Mouse (Mus musculus) layer of hippocampus, adult 9-11 months (tissue): ENCODE data around the gene Foxa3.

Source experiments
- DNase-seq: peaks from one replicate; pipeline ENCODE4 v3.0.0; 2022

The Foxa3 gene

GRCm38 (mm10) chr7:18998835-18999234, 24.5 kb downstream of the Foxa3 start:
- DNase-seq = no peak

- no peak for DNase-seq
Observed at GRCm38 (mm10) chr7:18993036-18993435, 30.3 kb downstream of the Foxa3 start.

- DNase-seq = no peak
Observed at GRCm38 (mm10) chr7:18992294-18992675, 31.1 kb downstream of the Foxa3 start.

GRCm38 (mm10) chr7:18991660-18992293, 31.6 kb downstream of the Foxa3 start:
- DNase-seq = peak; percentile 37

- peak; percentile 100 for DNase-seq
Observed at GRCm38 (mm10) chr7:18990601-18991295, 32.6 kb downstream of the Foxa3 start, which contains the start of gene Mypop. TSS of gene Mypop (plus strand) at chr7:18991245.

GRCm38 (mm10) chr7:18989995-18990394, 33.3 kb downstream of the Foxa3 start:
- peak; percentile 52 for DNase-seq

- no peak for DNase-seq
Observed at GRCm38 (mm10) chr7:18988780-18989179, 34.6 kb downstream of the Foxa3 start.

- no peak for DNase-seq
Observed at GRCm38 (mm10) chr7:18987747-18988146, 35.6 kb downstream of the Foxa3 start.

GRCm38 (mm10) chr7:18987100-18987499, 36.2 kb downstream of the Foxa3 start, which contains the start of gene Nanos2:
TSS of gene Nanos2 (plus strand) at chr7:18987400.
- no peak for DNase-seq

- no peak for DNase-seq
Observed at GRCm38 (mm10) chr7:18986503-18986902, 36.8 kb downstream of the Foxa3 start.

GRCm38 (mm10) chr7:18978381-18978780, 45.0 kb downstream of the Foxa3 start:
- peak; percentile 79 for DNase-seq

- DNase-seq = no peak
Observed at GRCm38 (mm10) chr7:18970956-18971355, 52.4 kb downstream of the Foxa3 start.

GRCm38 (mm10) chr7:18967603-18968002, 55.7 kb downstream of the Foxa3 start:
- DNase-seq = no peak

- DNase-seq = peak; percentile 55
Observed at GRCm38 (mm10) chr7:18965312-18965711, 58.0 kb downstream of the Foxa3 start.

- no peak for DNase-seq
Observed at GRCm38 (mm10) chr7:18963294-18963843, 60.0 kb downstream of the Foxa3 start.
